Comparison of ENCODE assay signal across 9 mouse cellular contexts in the genomic region with DNA sequence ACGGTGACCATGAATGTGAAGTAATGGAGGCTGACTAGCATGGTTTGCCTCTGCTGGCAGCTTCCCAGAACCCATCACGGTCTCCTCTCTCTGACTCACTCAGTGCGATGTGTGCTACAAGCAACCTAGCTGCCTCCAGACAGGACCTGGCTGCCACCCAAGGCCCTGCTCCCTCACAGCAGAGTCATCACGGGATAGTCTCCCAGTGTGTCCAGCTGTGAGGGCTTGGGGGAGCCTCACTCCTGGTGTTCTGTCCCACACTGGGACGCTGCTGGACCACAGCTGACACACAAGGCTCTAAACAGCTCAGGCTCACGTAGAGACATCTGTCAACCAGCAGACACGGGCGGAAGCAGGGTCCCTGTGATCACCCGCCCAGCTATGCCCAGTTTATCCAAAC.
A peak's percentile ranks its signal among the peaks of the same experiment; 100 is the strongest.
DNase-seq lines count a peak whose midpoint lies in the region; ATAC-seq and TF ChIP-seq lines count a peak whose summit lies in the region.
"Had no signal": no experiment of that assay in that cellular context is flagged by ENCODE, and none has a peak within 500 bp of the region (broad histone marks: within the 10 kb centered on the region; RNA-seq: fewer than 3 reads in every experiment).

No protein-coding gene starts in this region.

- no peak overlapping the region for H3K9ac ChIP-seq in limb, embryonic 15.5 days
- H3K9ac ChIP-seq in stomach, embryonic 14.5 days (replicated peaks; ENCODE audit: low read depth, low read length) = no peak overlapping the region

- H3K27ac ChIP-seq in limb, embryonic 15.5 days = peak overlapping the region; percentile 71
- peak overlapping the region; percentile 78; the same call in 1 of the 2 replicates for H3K27ac ChIP-seq in stomach, embryonic 14.5 days (ENCODE audit: low read length)

- DNase-seq in cerebellum, postnatal 14 days = peak; percentile 45 to 71
- no peak for DNase-seq in cerebellum, adult 8-10 months
- peak; percentile 94 for DNase-seq in Patski (ENCODE audit: low read depth, low spot score)
- peak; percentile 5 to 63 for DNase-seq in frontal cortex, adult 2 months (ENCODE audit: extremely low spot score in 1 of 2, low spot score in 1 of 2)
- DNase-seq in heart, postnatal 4 days = peak; percentile 91
- DNase-seq in B cell, adult 2 months = no peak

- 30% methylated on average over 9 of the region's 9 CpGs for WGBS in limb, embryonic 15.5 days
- WGBS in stomach, embryonic 14.5 days = 27% methylated on average over 9 of the region's 9 CpGs

- CTCF ChIA-PET in Patski (lab: Charles Lee) = interaction anchor here (0.7 to 1.1 kb wide), 3 partner anchors 11 to 77 kb away, joined by 3 read pairs; a partner anchor contains a TSS

- no peak overlapping the region for H3K4me2 ChIP-seq in limb, embryonic 15.5 days
- no peak overlapping the region for H3K4me2 ChIP-seq in stomach, embryonic 14.5 days (replicated peaks; ENCODE audit: low read depth, low read length)

- no peaks in the 10 kb centered on the region for H3K9me3 ChIP-seq in limb, embryonic 15.5 days
- no peaks in the 10 kb centered on the region for H3K9me3 ChIP-seq in stomach, embryonic 14.5 days (ENCODE audit: control insufficient read depth, low read depth, low read length)

- no peaks in the 10 kb centered on the region for H3K27me3 ChIP-seq in Patski
- no peaks in the 10 kb centered on the region for H3K27me3 ChIP-seq in limb, embryonic 15.5 days
- no peaks in the 10 kb centered on the region for H3K27me3 ChIP-seq in stomach, embryonic 14.5 days (ENCODE audit: control insufficient read depth, insufficient read depth, low read length)
- H3K27me3 ChIP-seq: CH12.LX had no signal

- TF ChIP-seq CTCF in Patski (IDR thresholded peaks at IDR 0.05) = no peak

- ATAC-seq in Patski = peak; percentile 95
- ATAC-seq in limb, embryonic 15.5 days (ENCODE audit: insufficient number of reproducible peaks, low FRiP score, low TSS enrichment, low read depth) = peak; percentile 45; the same call in 1 of the 2 replicates
- ATAC-seq in stomach, embryonic 14.5 days (ENCODE audit: insufficient number of reproducible peaks, insufficient read depth, low FRiP score, low read depth) = peak; percentile 67; the same call in 1 of the 2 replicates

- H3K36me3 ChIP-seq in limb, embryonic 15.5 days = peaks cover 24% of the 10 kb centered on the region
- H3K36me3 ChIP-seq in stomach, embryonic 14.5 days (ENCODE audit: control insufficient read depth, insufficient read depth, low read length) = peaks cover 8% of the 10 kb centered on the region

- peaks cover 42% of the 10 kb centered on the region for H3K4me1 ChIP-seq in limb, embryonic 15.5 days
- H3K4me1 ChIP-seq in stomach, embryonic 14.5 days (ENCODE audit: control insufficient read depth, insufficient read depth, low read length) = peaks cover 22% of the 10 kb centered on the region

- no peak overlapping the region for H3K4me3 ChIP-seq in limb, embryonic 15.5 days
- H3K4me3 ChIP-seq in stomach, embryonic 14.5 days (ENCODE audit: low read depth, low read length) = no peak overlapping the region

- POLR2A ChIA-PET in Patski (lab: Charles Lee) = interaction anchor here (1.3 kb wide), 1 partner anchor 27 kb away, joined by 5 read pairs; no protein-coding TSS in a partner anchor

- in situ Hi-C loops in Patski (cut with MboI; ENCODE audit: low pct_unique_long_range_greater_than_20kb) = no loop called here

Comparison
In these comparisons a context has a peak if more than half of its experiments do, and no peak if none do; other contexts are left out.
1. DNase-seq: peak in cerebellum, postnatal 14 days (2 of 2), Patski (single experiment), frontal cortex, adult 2 months (2 of 2) and heart, postnatal 4 days (single experiment); none in cerebellum, adult 8-10 months (single experiment) and B cell, adult 2 months (0 of 2).
2. ATAC-seq: peak in every context shown above with its lines; median percentile 95 in Patski; 67 in stomach, embryonic 14.5 days; 45 in limb, embryonic 15.5 days.